Mouse (Mus musculus) liver, embryonic 14.5 days (tissue): ENCODE results near the gene Lzic.

Source experiments
- CTCF ChIP-seq: IDR thresholded peaks from 2 replicates; pipeline ENCODE4 v1.5.1; 2016; ENCODE audit warnings: antibody characterized with exemption, low read depth, control low read depth
- EP300 ChIP-seq: IDR thresholded peaks from 2 replicates; pipeline ENCODE4 v1.6.1; 2016; ENCODE audit warnings: antibody characterized with exemption, low read depth

DNA sequence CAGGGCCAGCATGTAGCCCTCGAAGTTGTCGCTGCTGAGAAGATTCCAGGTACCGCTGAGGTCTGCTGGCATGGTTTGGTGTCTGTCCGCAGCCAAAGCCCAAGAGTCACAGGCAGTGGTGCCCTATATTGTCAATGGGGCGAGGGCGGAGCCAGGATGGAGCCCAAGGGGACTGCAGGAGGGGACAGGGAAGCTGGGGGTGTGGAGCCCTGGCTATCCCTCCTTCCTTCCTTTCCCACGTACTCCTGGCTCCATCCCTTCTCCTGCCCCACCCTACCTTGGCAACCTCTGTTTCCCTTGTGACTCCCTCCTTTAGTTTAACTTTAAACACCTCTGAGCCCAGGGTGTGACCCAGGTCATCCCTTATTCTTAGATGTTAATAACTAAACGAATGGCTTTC is 30.1 kb upstream of the Lzic start, which contains the start of gene Rbp7:
- no peak for TF ChIP-seq CTCF
- no peak for TF ChIP-seq EP300
